Mouse (Mus musculus) cerebellum, adult 2 months (tissue): ENCODE results near the gene Atp9a.

Experiments used
- CTCF ChIP-seq: fragments of 200-500 bp; IDR thresholded peaks from 2 replicates; pipeline ENCODE4 v1.5.1; 2011; ENCODE audit warnings: low read depth, mild to moderate bottlenecking, control low read depth, low read length, moderate library complexity, borderline replicate concordance; ENCODE audit not compliant: insufficient read depth
- POLR2A ChIP-seq: fragments of 200-500 bp; IDR thresholded peaks from 2 replicates; pipeline ENCODE4 v1.6.1; 2011; ENCODE audit warnings: low read length, control low read depth, borderline replicate concordance; ENCODE audit not compliant: insufficient read depth

GRCm38 (mm10) chr2:168591076-168591475, 151.1 kb downstream of the Atp9a start:
- TF ChIP-seq CTCF (no peak), POLR2A (no peak)
